Mouse (Mus musculus) urinary bladder, adult 2 months (tissue): Measurements from ENCODE around the gene Lig3. TPM values are rescaled to one million over a fixed set of nuclear protein-coding genes. Genes with fewer than 3 reads are reported as not detected.
A peak's percentile ranks its signal among the peaks of the same experiment; 100 is the strongest.
"Not testable (repeated sequence)": the region's sequence is repeated elsewhere in the genome, so short reads cannot be mapped to it uniquely, and the experiment has no call there.

Source experiments
- DNase-seq: peaks from one replicate; pipeline ENCODE4 v3.0.0; 2022; ENCODE audit warnings: low spot score
- polyA plus RNA-seq: library from polyadenylated mRNA; depleted of rRNA; stranded (reverse); fragments of >200 nt; gene quantifications from 2 replicates; pipeline ENCODE4 v1.2.3, GENCODE M21; 2012; rRNA removed

The Lig3 gene
- polyA plus RNA-seq, 1 experiment: 17.6 TPM

DNA sequence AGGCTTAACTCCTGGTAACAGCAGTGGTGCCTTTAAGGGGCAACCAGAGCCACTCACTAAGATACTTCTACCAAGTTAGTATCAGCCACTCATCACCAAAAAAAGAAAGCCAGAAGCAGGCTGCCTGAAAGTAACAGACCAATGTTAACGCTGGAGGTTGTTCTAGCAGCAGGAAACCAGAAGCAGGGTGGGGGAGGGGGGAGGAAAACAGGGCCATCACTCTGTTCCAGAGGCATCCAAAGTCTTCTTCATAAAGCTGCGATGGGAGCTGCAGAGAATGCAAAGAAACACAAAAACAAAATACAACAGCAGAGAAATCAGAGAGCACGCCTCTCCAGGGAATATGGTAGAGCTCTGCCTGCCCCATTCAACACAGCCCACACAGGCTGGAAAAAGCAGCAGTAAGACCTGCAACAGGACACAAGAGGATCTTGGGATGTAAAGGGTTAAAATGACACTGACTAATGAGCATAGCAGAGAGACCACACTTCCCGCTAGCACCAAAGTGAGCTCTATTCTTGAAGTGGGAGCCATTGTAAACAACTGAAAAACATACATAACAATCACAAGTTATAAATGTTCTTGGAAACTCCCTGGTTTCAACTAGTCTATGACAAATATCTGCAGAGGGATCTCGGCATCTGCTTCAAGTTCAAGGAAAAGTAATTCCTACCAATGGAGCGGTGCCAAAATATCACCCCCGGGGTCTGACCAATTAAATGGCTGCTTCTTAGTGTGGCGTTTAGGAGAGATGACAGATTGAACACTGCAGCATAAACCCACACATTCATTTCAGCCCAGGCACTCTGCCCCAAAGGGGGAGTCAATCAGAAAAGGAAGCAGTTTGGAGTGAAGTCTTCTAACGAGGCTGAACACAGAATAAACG, 50.3 kb downstream of the Lig3 start:
- DNase-seq: no peak

DNA sequence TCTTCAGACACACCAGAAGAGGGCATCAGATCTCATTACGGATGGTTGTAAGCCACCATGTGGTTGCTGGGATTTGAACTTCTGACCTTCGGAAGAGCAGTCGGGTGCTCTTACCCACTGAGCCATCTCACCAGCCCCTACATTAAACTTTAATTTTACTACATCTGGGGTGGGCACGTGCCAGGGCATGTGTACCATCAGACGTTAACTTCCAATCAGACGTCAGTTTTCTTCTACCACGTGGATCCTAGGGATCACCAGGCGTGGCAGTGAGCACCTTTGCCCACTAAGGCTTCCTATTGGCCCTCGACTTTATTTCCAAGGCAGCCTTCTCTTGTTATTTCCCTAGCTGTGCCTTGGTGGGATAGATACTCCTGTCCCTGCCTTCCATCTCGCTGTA, 51.5 kb downstream of the Lig3 start:
- DNase-seq: not testable (repeated sequence)

DNA sequence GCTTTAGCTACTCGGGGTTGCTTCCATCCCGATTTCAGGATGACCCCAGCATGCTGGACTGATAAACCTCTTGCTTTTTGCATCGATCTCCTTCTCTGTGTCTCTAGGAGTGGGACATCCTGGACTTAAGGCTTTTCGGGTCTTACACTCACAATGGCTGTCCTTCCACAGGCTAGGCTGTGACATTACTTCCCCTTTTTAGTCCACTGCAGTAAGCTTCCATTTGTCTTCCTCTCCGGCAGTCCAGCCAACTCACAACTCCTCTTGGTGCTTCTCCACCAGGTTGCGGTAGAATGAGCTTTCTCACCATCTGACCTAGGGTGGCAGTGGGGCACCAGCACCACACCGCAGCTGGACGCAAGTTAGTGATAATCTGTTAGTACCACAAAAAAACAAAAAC, 53.0 kb downstream of the Lig3 start:
- DNase-seq: no peak

DNA sequence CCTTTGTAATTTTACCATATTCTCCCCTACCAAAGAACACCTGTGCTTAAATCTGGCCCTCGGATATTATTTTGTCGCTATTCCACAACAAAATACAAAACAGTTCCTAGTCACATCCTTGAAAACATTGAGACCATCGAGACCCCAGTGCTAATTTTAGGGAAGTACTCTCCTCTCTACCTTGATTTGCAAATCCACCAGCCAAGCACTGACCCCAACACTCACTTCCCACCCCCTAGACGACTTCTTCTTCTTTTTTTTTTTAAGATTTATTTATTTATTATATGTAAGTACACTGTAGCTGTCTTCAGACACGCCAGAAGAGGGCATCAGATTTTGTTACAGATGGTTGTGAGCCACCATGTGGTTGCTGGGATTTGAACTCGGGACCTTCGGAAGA, 53.5 kb downstream of the Lig3 start:
- not testable (repeated sequence) for DNase-seq

DNA sequence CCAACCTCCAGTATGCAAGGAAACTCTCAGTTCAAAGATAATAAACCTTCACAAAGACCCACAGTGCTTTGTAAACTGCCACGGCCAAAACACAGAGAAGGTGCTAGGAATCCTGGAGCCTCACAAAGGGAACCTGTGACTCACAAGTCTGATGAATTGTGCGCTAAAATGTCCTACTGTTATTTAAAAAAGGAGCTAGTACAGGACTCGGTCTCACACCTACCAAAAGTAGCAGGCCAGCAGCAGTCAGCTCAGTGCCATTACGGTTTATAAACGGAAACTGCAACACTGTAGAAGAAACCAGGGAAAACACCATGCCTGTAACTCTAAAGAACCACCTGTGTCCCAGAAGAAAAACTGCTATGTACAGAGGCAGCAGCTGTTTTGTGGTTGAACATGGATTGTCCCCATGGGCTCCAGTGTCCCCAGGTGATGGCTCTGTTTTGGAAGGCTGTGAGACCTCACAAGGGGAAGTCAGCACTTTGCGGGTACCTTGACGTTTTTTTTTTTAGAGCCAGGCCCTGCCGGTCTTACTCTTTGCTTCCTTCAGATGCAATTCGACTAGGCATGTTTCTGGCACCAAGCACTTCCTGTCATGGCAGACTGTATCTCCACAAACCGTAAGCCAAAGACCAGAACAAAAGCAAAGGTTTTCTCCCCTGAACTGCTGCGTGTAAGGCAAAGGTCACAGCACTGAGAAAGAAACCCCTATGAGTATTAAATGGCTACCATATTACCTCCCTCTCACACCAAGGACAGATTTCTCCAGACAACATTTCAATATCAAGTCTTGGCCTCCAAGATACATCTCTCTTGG, 54.9 kb downstream of the Lig3 start:
- DNase-seq: no peak

DNA sequence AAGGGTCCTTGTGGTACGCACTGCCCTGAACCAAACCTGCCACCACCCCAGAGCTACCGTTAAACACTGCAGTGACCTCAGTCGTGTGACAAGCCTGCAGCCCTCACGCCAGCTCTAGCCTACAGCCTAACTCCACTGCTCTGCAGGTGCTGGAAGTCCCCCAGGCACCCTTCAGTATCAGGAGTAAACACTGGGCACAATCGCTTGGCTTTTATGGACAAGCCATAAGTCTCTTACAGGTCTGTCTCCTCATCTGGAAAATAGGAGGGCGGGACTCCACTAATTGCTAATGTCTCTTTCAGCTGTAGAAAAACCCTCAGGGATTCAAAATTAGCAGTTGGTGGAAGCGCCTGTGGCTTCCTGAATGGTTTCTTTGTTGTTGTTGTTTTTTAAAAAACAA, 56.3 kb downstream of the Lig3 start:
- DNase-seq: no peak

DNA sequence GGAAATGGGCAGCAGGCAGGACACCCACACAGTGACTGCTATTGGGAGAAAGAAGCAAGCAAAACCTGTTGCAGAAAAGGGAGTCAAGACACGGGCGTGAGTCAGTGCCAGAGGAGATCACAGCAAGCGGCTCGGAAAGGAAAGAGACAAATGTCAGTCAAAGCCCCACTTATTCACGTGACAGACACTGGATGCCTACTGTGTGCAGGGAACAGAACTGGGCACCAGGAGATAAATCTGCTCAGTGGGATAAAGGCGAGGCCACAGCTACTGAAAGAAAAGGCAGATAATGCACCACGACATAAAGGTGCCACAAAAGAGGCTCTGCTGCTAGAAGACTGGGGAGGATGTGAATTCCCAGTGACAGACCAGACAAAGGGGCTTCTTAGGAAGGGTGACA, 56.9 kb downstream of the Lig3 start:
- DNase-seq: no peak

DNA sequence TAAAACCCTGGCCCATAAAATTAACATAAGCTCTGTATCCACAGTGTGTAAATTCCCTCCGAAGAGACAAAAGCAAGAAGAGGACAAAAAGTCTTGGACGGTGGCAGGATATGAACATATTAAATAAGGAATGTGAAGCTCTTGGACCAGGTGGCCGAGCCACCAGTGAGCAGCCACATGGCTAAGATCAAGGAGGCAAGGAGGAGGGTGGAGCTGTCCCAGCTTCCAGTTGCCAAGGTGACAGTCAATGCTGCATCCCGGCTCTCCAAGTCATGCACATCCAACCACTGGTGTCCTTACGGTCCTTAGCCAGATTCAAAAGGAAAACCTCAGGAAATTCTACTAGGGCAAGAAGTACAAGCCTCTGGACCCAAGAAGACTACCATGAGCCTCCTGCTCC, 57.6 kb downstream of the Lig3 start:
- no peak for DNase-seq

DNA sequence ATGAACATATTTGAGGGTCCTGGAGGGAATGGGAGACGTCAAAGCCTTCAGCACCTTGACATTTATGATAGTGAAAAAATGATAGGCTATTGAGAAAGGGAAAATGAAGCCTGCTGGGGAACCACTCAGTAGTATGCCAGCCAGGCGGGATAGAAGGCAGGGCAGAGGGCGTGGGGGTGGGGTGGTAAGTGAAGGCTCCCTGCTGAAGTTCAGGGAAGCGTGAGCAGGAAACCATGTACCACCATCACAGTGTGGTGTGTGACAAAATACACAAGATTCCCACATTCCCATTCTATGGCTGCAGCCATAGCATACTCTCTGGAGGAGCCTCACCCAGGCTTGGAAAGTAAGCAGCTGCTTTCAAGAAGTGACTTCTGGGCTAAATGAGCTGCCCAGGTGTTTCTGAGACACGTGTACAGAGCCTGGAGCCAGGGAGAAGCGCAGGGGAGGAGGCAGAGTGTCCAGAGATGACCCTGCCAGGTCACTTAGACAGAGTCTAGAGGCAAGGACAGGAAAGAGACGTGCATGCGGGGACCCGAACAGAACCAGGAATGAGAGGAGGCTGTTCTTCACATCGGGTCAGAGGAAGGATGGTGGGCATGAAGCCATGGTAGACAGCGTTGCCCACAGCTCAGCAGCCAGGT, 64.0 kb downstream of the Lig3 start:
- no peak for DNase-seq

DNA sequence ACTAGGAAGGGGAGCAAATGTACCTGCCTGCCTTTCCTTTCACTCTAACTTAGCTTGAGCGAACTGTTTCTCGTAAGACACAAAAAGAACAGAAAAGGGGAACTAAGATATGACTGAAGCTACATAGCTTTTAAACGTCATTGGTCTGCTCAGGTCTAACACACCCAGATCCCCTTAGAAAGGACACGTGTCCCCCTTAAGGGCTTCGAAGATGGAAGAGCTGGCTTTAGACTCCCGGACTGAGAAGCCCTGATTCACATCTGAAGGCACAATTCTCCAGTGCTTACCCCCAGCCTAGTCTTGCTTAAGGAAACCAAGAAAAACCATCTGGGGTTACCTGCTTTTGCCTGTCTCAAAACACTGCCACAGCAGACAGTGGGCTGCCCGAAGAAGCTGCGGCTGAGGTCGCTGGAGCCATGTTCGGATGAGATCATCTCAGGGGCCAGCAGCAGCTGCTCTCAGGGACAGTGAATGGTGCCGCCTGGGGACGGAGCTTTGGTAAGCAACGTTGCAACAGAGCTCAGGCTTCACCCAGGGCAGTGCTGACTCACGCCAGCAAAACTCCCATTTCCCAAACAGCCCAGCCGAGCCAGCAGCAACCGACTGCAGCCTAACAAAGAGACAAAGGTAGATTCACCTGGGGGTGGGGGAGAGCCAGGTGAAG, 64.6 kb downstream of the Lig3 start:
- DNase-seq: peak; percentile 67

DNA sequence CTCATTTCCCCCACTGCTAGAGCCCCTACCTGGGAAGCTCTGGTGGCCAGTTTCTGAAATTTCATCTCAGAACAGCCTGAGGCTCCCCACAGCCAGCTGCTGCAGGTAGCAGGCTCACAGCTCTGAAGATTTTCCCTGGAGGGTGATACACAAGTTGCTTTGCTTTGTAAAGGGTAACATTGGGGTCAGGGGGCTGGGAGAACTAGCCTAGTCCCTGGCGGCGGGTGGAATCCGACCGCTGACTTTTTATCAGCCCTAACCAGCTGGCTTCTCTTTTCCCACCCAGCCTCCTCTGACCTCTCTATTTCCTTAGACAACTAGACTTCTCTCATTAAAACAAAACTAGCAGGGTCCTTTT, 65.2 kb downstream of the Lig3 start:
- DNase-seq: no peak

DNA sequence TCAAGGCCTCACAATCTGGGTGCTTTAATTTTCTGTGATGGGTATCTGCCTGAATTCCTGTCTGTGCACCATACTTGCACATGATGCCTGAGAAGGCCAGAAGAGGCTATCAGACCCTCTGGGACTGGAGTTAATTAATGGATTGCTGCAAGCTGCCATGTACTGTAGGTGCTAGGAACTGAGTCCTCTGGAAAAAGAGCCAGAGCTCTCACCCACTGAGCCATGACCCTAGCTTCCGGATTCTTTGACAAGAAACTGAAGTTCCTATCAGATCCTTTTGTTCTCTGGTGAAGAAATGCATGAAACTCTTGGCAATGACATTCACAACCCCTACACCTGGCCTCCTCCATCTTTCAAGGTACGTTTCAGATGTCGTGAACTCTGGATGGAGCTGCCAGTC, 66.0 kb downstream of the Lig3 start:
- DNase-seq: no peak

DNA sequence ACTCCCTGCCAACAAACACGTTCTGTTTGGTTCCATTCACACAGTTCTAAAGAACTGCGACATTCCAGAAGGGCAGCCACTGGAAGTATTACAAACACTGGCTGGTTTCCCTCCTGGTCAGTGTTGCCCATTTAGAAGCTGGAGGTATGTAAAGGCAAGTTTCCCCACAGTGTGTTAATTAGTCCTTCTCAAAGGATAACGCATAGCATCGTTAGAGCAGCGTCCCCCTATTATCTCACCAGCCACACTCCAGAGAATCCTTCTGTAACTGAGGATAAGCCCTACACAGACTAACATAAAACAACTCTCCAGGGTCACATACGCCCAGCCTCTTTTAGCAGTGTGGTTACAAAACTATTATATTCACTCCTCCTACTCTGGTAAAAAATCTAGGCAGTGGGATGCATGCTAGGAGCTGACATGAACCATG, 66.7 kb downstream of the Lig3 start:
- no peak for DNase-seq

DNA sequence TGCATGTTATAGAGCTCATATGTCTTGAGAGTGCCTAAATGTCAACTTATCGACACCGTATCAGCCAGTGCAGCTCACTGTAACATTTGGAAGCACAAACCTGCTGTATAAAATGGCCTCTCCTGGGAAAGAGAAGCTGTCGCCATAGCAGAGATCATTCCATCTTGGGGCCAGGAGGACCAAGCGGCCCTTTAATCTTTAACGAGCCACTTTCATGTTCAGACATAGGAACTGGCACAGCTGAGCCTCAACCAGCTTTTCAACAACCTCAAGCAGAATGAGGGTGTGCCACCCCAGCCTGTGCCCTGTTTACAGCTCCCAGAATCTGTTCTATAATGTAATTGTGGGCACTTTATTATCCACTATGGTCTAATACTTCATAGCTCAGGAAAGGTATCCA, 69.4 kb downstream of the Lig3 start:
- no peak for DNase-seq

DNA sequence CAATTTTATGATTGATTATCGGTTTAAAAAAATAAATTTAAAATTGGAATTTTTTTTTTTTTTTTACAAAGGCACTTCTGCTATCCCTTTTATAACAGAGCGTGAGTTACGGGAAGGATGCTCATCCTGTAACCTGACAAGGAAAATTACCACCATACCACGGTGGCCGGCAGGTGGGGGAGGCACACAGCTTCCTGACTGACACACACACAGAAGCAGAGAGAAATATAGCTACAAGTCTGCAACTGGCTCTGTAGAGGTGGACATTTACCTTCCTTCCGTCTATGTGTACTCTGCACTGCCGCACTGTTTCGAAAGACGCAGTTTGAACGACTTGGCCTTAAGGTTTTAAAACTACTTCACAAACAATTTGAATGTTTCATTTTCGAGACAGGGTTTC, 71.2 kb downstream of the Lig3 start:
- no peak for DNase-seq

DNA sequence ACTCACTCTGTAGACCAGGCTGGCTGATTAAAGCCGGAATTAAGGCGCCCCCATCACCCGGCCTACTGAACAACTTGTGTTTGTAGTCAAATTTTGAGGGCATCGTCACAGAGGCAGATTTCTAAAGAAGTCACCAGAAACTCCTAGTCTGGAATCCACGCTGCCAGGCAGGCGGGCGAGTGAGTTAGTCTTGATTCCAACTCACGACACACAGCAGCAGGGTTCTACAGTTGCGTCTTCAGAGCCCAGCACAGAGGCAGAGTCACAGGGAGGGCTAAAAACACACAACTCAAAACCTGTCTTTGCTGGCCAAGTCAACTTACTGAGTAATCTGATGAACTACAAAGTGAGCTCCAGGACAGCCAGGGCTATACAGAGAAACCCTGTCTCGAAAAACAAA, 71.6 kb downstream of the Lig3 start:
- DNase-seq: no peak

DNA sequence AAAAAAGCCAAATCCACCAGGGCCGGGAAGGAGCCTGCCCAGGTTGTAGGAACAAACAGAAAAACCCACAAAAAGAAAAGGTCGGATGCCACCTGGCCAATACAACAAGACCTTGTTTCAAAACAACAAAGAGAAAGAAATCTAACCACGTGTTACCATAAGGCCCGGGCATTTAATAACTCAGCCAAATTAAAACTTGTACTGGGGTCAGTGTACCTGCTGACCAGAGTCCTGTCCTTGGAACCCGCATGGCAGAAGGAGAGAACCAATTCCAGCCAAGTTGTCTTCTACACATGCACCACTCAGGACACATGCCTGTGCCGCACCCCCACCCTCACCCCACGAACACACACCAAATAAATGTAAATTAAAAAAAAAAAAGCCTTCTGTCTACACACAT, 72.0 kb downstream of the Lig3 start:
- DNase-seq: no peak

Other genes starting within 250 kb of the Lig3 start
- gene Cct6b, start 16.8 kb upstream of the Lig3 start, polyA plus RNA-seq: 0.50 and 0.62 TPM in 2 replicates
- gene Zfp830, start 16.8 kb upstream of the Lig3 start, polyA plus RNA-seq: 17.6 and 19.3 TPM in 2 replicates
- 13.7 and 14.6 TPM in 2 replicates for gene Rffl, start 90.1 kb downstream of the Lig3 start, polyA plus RNA-seq
- 18.0 and 18.6 TPM in 2 replicates for gene Rad51d, start 109.5 kb downstream of the Lig3 start, polyA plus RNA-seq
- gene Fndc8, start 111.0 kb downstream of the Lig3 start, polyA plus RNA-seq: 0.04 and 0.06 TPM in 2 replicates
- gene Nle1, start 127.3 kb downstream of the Lig3 start, polyA plus RNA-seq: 26.2 and 33.7 TPM in 2 replicates
- 4.4 and 6.7 TPM in 2 replicates for gene Unc45b, start 129.4 kb downstream of the Lig3 start, polyA plus RNA-seq
- 19.1 and 23.0 TPM in 2 replicates for gene Slfn5, start 170.2 kb downstream of the Lig3 start, polyA plus RNA-seq
- gene Slfn9, start 210.7 kb downstream of the Lig3 start, polyA plus RNA-seq: 2.2 TPM in 2 replicates
- gene Slfn8, start 239.7 kb downstream of the Lig3 start, polyA plus RNA-seq: 3.0 and 3.8 TPM in 2 replicates